Mouse (Mus musculus): Measurements from ENCODE around the gene Gdf15. TPM values are rescaled to one million over a fixed set of nuclear protein-coding genes. Genes with fewer than 3 reads are reported as not detected.
A peak's percentile ranks its signal among the peaks of the same experiment; 100 is the strongest.

Gdf15 gene
- polyA plus RNA-seq, 1 experiment from 2014 or later: not detected

DNA sequence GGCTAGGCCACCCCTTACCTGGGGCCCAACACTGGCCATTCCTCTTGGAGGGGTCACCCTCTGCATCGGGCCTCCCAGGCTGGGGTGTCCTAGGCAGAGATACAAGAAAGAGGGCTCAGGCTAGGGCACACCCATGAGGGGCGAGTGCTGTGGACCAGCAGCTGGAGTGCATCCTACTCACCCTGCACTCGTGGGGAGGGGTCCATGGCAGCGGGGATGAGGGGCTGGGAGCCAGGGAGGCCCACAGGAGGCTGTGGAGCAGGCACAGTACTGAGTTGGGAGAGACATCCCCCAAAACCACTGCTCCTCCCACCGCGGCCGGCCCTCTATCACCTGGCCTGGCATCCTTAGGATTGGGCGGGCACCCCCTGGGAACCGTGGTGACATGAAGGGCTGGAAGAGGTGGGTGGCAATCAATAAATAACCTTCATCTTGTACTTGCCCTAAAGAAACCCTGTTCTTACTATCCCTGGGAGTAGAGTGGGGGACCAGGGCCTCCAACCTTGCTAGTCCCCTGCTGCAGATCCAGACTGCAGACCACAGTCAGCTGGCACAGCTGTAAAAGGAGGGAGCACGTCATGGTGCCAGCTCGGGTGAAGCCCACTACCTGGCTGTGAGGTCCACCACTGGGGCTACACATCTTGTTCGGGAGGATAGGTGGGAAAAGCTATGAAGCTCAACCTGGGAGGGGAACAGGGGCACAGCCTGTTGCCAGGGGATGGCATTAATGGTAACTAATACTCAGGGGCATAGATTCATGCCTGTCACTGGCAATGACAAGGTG, 32.6 kb downstream of the Gdf15 start:
- H3K27me3 ChIP-seq: peaks cover 15% of the 10 kb centered on the region
- no peak overlapping the region for H3K4me2 ChIP-seq
- H3K9me3 ChIP-seq: no peaks in the 10 kb centered on the region
- H3K4me3 ChIP-seq: no peak overlapping the region
- WGBS: 83% methylated on average over 12 of the region's 12 CpGs
- ATAC-seq (ENCODE audit: low read depth): no peak
- no peak overlapping the region; the same call in 1 of the 2 replicates for H3K27ac ChIP-seq (replicated peaks)
- peaks cover 29% of the 10 kb centered on the region for H3K36me3 ChIP-seq
- H3K4me1 ChIP-seq (replicated peaks): peaks cover 86% of the 10 kb centered on the region
- no peak overlapping the region for H3K9ac ChIP-seq

DNA sequence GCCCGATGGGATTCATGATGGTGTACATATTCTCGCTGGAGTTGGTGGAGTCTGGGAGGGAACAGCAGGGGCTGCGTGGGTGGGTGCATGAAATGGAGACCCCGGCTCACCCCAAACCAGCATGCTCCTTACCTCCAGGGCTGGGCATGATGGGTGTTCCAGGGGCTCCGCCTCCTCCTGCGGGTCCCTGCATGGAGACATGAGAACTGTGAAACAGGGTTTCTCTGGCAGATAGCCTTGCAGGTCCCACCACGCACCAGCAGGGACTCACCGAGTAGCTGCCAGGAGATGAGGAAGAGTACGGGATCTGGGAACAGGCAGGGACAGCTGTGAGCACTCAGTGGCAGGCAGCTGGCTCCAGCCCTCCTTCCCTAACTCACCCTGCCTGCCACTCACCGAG, 33.5 kb downstream of the Gdf15 start:
- peaks cover 29% of the 10 kb centered on the region for H3K36me3 ChIP-seq
- H3K4me3 ChIP-seq: peak overlapping the region; percentile 43
- H3K9me3 ChIP-seq: no peaks in the 10 kb centered on the region
- peak overlapping the region; percentile 56 for H3K9ac ChIP-seq
- peaks cover 15% of the 10 kb centered on the region for H3K27me3 ChIP-seq
- H3K27ac ChIP-seq (replicated peaks): peak overlapping the region; percentile 39; the same call in 1 of the 2 replicates
- WGBS: 12% methylated on average over 10 of the region's 10 CpGs
- peaks cover 86% of the 10 kb centered on the region for H3K4me1 ChIP-seq (replicated peaks)
- ATAC-seq (ENCODE audit: low read depth): no peak
- H3K4me2 ChIP-seq: peak overlapping the region; percentile 75

DNA sequence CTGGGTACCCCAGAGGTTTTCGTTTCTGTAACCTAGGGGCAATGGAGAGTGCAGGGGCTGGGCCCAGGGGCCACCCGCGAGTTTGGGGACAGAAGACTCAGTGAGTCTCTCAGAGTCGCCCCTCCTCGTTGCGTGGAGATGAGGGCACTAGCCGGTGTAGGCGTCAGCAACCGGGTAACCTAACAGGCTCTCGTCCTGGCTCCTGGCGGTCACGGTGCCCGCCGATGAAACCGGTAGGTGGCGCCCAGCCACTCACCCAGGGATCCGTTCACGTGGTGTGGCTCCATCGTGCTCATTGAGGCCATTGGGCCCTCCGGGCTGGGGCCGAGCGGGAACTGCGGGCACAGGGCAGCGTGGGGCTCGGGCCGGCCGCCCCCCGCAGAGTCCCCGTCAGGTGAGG, 34.0 kb downstream of the Gdf15 start:
- peak overlapping the region; percentile 79 for H3K9ac ChIP-seq
- no peaks in the 10 kb centered on the region for H3K9me3 ChIP-seq
- peaks cover 29% of the 10 kb centered on the region for H3K36me3 ChIP-seq
- ATAC-seq (ENCODE audit: low read depth): peak; percentile 32
- under 1% methylated on average over 29 of the region's 29 CpGs for WGBS
- H3K4me3 ChIP-seq: peak overlapping the region; percentile 43
- H3K4me2 ChIP-seq: peak overlapping the region; percentile 75
- peak overlapping the region; percentile 68 for H3K27ac ChIP-seq (replicated peaks)
- H3K4me1 ChIP-seq (replicated peaks): peaks cover 90% of the 10 kb centered on the region
- H3K27me3 ChIP-seq: peaks cover 15% of the 10 kb centered on the region

GRCm38 (mm10) chr8:70597417-70598272, 34.6 kb downstream of the Gdf15 start:
- H3K4me1 ChIP-seq (replicated peaks): peaks cover 91% of the 10 kb centered on the region
- H3K27me3 ChIP-seq: peaks cover 15% of the 10 kb centered on the region
- H3K4me3 ChIP-seq: peak overlapping the region; percentile 43
- peaks cover 23% of the 10 kb centered on the region for H3K36me3 ChIP-seq
- peak overlapping the region; percentile 79 for H3K9ac ChIP-seq
- peak overlapping the region; percentile 75 for H3K4me2 ChIP-seq
- H3K9me3 ChIP-seq: no peaks in the 10 kb centered on the region
- ATAC-seq (ENCODE audit: low read depth): no peak
- 8% methylated on average over 54 of the region's 68 CpGs for WGBS
- peak overlapping the region; percentile 68 for H3K27ac ChIP-seq (replicated peaks)

DNA sequence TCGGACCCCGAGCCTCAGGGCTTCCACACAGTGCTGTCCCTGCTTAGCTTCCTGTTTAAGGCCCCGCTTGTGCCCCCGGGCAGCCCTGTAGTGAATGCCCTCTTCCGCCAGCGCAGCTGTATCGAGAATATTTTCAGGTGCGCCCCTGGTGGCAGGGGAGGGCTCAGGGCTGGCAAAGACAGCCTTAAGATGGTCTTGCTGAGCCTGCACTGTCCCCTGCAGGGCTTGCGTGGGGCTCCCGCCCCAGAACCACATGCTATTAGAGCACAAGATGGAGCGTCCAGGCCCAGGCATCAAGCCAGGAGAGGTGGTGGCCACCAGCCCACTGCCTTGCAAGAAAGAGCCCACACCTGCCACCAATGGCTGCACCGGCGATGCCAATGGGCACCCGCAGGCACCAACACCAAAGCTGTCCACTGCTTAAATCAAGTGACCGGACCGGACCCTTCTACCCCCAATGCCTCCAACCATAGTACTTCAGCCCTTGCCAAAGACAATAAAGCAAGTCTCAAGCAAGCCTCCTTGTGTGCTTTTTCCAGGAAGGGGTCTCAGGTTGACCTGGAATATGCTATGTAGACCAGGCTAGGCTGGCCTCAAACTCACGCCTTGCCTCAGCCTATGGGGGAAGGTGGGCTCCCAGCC, 35.4 kb downstream of the Gdf15 start:
- 86% methylated on average over 17 of the region's 17 CpGs for WGBS
- H3K4me3 ChIP-seq: no peak overlapping the region; the same call in 1 of the 2 replicates

GRCm38 (mm10) chr8:70596216-70596615, 36.0 kb downstream of the Gdf15 start:
- Histone ChIP-seq H3K9me3 (no peaks in the 10 kb centered on the region), H3K4me2 (no peak overlapping the region; the same call in 1 of the 2 replicates), H3K4me3 (0 out of 2 replicates have a peak overlapping the region, but pooled peaks have one; percentile 0), H3K27ac (replicated peaks) (no peak overlapping the region), H3K27me3 (peaks cover 15% of the 10 kb centered on the region), H3K9ac (no peak overlapping the region), H3K4me1 (replicated peaks) (peaks cover 80% of the 10 kb centered on the region), H3K36me3 (peaks cover 27% of the 10 kb centered on the region)
- ATAC-seq (ENCODE audit: low read depth): no peak
- 92% methylated on average over 18 of the region's 18 CpGs for WGBS

More for the DNA sequence above, 35.4 kb downstream of the Gdf15 start:
- H3K4me2 ChIP-seq: peak overlapping the region; percentile 75
- ATAC-seq (ENCODE audit: low read depth): no peak
- peaks cover 20% of the 10 kb centered on the region for H3K36me3 ChIP-seq
- H3K4me1 ChIP-seq (replicated peaks): peaks cover 87% of the 10 kb centered on the region
- peaks cover 15% of the 10 kb centered on the region for H3K27me3 ChIP-seq
- no peaks in the 10 kb centered on the region for H3K9me3 ChIP-seq
- H3K9ac ChIP-seq: 0 out of 2 replicates have a peak overlapping the region, but pooled peaks have one; percentile 79
- H3K27ac ChIP-seq (replicated peaks): no peak overlapping the region

- H3K27ac ChIP-seq (replicated peaks): no peak overlapping the region
- ATAC-seq (ENCODE audit: low read depth): no peak
- H3K9ac ChIP-seq: no peak overlapping the region
- H3K9me3 ChIP-seq: no peaks in the 10 kb centered on the region
- 0 out of 2 replicates have a peak overlapping the region, but pooled peaks have one; percentile 0 for H3K4me3 ChIP-seq
- H3K36me3 ChIP-seq: peaks cover 30% of the 10 kb centered on the region
- peaks cover 15% of the 10 kb centered on the region for H3K27me3 ChIP-seq
- H3K4me2 ChIP-seq: peak overlapping the region; percentile 99; the same call in 1 of the 2 replicates
- WGBS: 95% methylated on average over 12 of the region's 12 CpGs
- H3K4me1 ChIP-seq (replicated peaks): peaks cover 76% of the 10 kb centered on the region
These were observed 36.4 kb downstream of the Gdf15 start for GRCm38 (mm10) chr8:70595811-70596210.

DNA sequence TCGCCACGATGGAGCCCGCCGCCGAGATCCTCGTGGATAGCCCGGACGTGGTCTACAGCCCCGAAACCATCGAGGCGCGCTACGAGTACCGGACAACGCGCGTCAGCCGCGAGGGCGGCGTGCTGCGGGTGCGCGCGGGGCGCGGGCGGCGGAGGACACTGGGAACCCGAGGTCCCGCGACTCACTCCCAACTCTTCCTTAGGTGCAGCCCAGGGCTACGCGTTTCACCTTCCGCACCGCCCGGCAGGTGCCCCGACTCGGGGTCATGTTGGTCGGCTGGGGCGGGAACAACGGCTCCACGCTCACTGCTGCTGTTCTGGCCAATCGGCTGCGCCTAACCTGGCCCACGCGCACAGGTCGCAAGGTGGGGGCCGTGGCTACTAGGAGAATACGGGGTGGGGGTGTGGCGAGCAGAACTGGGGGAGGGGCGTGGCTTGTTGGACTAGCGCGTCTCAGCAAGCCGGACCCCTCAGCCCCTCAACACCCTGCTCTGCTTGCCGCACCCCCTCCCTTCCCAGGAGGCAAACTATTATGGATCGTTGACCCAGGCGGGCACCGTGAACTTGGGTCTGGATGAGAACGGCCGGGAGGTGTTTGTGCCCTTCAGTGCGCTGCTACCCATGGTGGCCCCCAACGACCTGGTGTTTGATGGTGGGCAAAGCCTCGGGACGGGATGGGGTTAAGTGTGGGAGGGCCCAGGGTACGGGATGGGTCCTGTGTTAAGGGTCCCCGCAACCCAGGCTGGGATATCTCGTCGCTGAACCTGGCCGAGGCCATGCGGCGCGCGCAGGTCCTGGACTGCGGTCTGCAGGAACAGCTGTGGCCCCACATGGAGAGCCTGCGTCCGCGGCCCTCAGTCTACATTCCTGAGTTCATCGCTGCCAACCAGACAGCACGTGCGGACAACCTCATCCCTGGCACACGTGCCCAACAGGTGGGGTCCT, 37.4 kb downstream of the Gdf15 start:
- Histone ChIP-seq H3K4me1 (replicated peaks) (peaks cover 67% of the 10 kb centered on the region), H3K9me3 (no peaks in the 10 kb centered on the region), H3K9ac (peak overlapping the region; percentile 80), H3K27ac (replicated peaks) (peak overlapping the region; percentile 75), H3K36me3 (peaks cover 39% of the 10 kb centered on the region), H3K4me3 (peak overlapping the region; percentile 67), H3K4me2 (peak overlapping the region; percentile 99), H3K27me3 (peaks cover 15% of the 10 kb centered on the region)
- peak; percentile 15 for ATAC-seq (ENCODE audit: low read depth)
- WGBS: 10% methylated on average over 82 of the region's 82 CpGs

- Histone ChIP-seq H3K4me2 (peak within 1 kb of the TSS; percentile 99), H3K4me3 (peak within 1 kb of the TSS; percentile 67), H3K27ac (replicated peaks) (peak within 1 kb of the TSS; percentile 75), H3K27me3 (peaks cover 15% of the 10 kb centered on the region), H3K36me3 (peaks cover 47% of the 10 kb centered on the region), H3K4me1 (replicated peaks) (peaks cover 59% of the 10 kb centered on the region), H3K9me3 (no peaks in the 10 kb centered on the region), H3K9ac (peak within 1 kb of the TSS; percentile 80)
- under 1% methylated on average over 40 of the region's 40 CpGs for WGBS
- peak; percentile 81 for ATAC-seq (ENCODE audit: low read depth)
These were observed 38.2 kb downstream of the Gdf15 start, which contains the start of gene Isyna1 for GRCm38 (mm10) chr8:70593961-70594609. Gene Isyna1, plus strand, starts transcription at chr8:70594373.

GRCm38 (mm10) chr8:70593173-70593572, 39.1 kb downstream of the Gdf15 start:
- Histone ChIP-seq H3K9me3 (no peaks in the 10 kb centered on the region), H3K4me3 (peak overlapping the region; percentile 67), H3K4me2 (peak overlapping the region; percentile 99), H3K36me3 (peaks cover 56% of the 10 kb centered on the region), H3K27me3 (peaks cover 15% of the 10 kb centered on the region), H3K9ac (peak overlapping the region; percentile 80; the same call in 1 of the 2 replicates), H3K27ac (replicated peaks) (peak overlapping the region; percentile 75), H3K4me1 (replicated peaks) (peaks cover 50% of the 10 kb centered on the region)
- WGBS: 55% methylated on average over 8 of the region's 8 CpGs
- no peak for ATAC-seq (ENCODE audit: low read depth)
